17 mouse cellular contexts compared by ENCODE assay signal in genomic region chr13:45387231-45387630, GRCm38 (mm10). TPM values are rescaled to one million over a fixed set of nuclear protein-coding genes. Genes with fewer than 3 reads are reported as not detected.
DNase-seq lines count a peak whose midpoint lies in the region; ATAC-seq and TF ChIP-seq lines count a peak whose summit lies in the region.
"Had no signal": no experiment of that assay in that cellular context is flagged by ENCODE, and none has a peak within 500 bp of the region (broad histone marks: within the 10 kb centered on the region; RNA-seq: fewer than 3 reads in every experiment).

No protein-coding gene starts in this region.

- H3K27ac ChIP-seq in layer of hippocampus, adult 2 months = no peak overlapping the region
- H3K27ac ChIP-seq: embryonic facial prominence, embryonic 15.5 days; forebrain, embryonic 13.5 days; gastrocnemius, adult 2 months; midbrain, embryonic 10.5 days; neural tube, embryonic 15.5 days had no signal

- no peak overlapping the region for H3K4me3 ChIP-seq in layer of hippocampus, adult 2 months
- H3K4me3 ChIP-seq: embryonic facial prominence, embryonic 15.5 days; forebrain, embryonic 13.5 days; gastrocnemius, adult 2 months; midbrain, embryonic 10.5 days; neural tube, embryonic 15.5 days had no signal

- peak; percentile 48 for TF ChIP-seq CTCF in layer of hippocampus, adult 2 months (conservative IDR thresholded peaks at IDR 0.05)

- DNase-seq in CD4-positive, CD25-positive, alpha-beta regulatory T cell, adult 2 months (ENCODE audit: low read depth, low spot score) = peak; percentile 36
- DNase-seq in layer of hippocampus, adult 2 months (ENCODE audit: low spot score in 2 of 2) = no peak
- no peak for DNase-seq in layer of hippocampus, postnatal 10 days (ENCODE audit: low spot score in 2 of 2)
- peak; percentile 21 for DNase-seq in ES-CJ7 (ENCODE audit: low read depth, low spot score)
- DNase-seq in induced T-regulatory cell, adult 2 months (ENCODE audit: low read depth) = peak; percentile 39
- no peak for DNase-seq in kidney, postnatal 4 days
- no peak for DNase-seq in embryo, embryonic 10 days (ENCODE audit: low spot score)
- DNase-seq: cerebellum, adult 9-11 months; gastrocnemius, adult 2 months; kidney, adult 8-10 months; thymus, adult 18-20 months had no signal

- ATAC-seq in CD4-positive, CD25-positive, alpha-beta regulatory T cell, adult 4 months = no peak
- ATAC-seq: forebrain, embryonic 13.5 days; Patski had no signal

RNA-seq across cellular contexts. Expression of gene Mylip, which starts 2.3 kb away (rescaled TPM):
- 10 to 100 TPM; 13.4 to 19.9 TPM for polyA plus RNA-seq in CD4-positive, CD25-positive, alpha-beta regulatory T cell, adult 4 months (2017; shearing (Covaris generic))
- total RNA-seq in layer of hippocampus, adult 2 months (2021) = 10 to 100 TPM; 18.8 to 21.0 TPM
- 10 to 100 TPM; 26.1 to 31.4 TPM for total RNA-seq in layer of hippocampus, postnatal 10 days (2021)

Comparison
In these comparisons a context has a peak if more than half of its experiments do, and no peak if none do; other contexts are left out.
1. DNase-seq: peak in CD4-positive, CD25-positive, alpha-beta regulatory T cell, adult 2 months (single experiment), ES-CJ7 (single experiment) and induced T-regulatory cell, adult 2 months (single experiment); none in layer of hippocampus, adult 2 months (0 of 2), layer of hippocampus, postnatal 10 days (0 of 2), kidney, postnatal 4 days (0 of 2) and embryo, embryonic 10 days (single experiment).